ENCODE assay signal across 35 mouse cellular contexts in genomic region chr4:86529161-86529560, GRCm38 (mm10). TPM values are rescaled to one million over a fixed set of nuclear protein-coding genes. Genes with fewer than 3 reads are reported as not detected.
A peak's percentile ranks its signal among the peaks of the same experiment; 100 is the strongest.
DNase-seq lines count a peak whose midpoint lies in the region; ATAC-seq and TF ChIP-seq lines count a peak whose summit lies in the region.
"Had no signal": no experiment of that assay in that cellular context is flagged by ENCODE, and none has a peak within 500 bp of the region (broad histone marks: within the 10 kb centered on the region; RNA-seq: fewer than 3 reads in every experiment).

No protein-coding gene starts in this region.

- ATAC-seq in forebrain, embryonic 14.5 days, result no peak
- no peak for ATAC-seq in forebrain, embryonic 12.5 days (ENCODE audit: low FRiP score)
- ATAC-seq: forebrain, embryonic 15.5 days; intestine, postnatal 0 days; lung, postnatal 0 days had no signal

- no peak overlapping the region for H3K4me3 ChIP-seq in forebrain, embryonic 14.5 days (ENCODE audit: low read depth, low read length)
- no peak overlapping the region for H3K4me3 ChIP-seq in forebrain, embryonic 12.5 days (replicated peaks)
- no peak overlapping the region for H3K4me3 ChIP-seq in cerebellum, adult 2 months (replicated peaks; ENCODE audit: insufficient read depth, low read depth, low read length)
- H3K4me3 ChIP-seq in limb, embryonic 10.5 days, result no peak overlapping the region
- H3K4me3 ChIP-seq: forebrain, embryonic 15.5 days; heart, embryonic 13.5 days; limb, embryonic 15.5 days; liver, embryonic 13.5 days; megakaryocyte, embryonic 14.5 days; neural tube, embryonic 15.5 days had no signal

- no peak overlapping the region for H3K27ac ChIP-seq in forebrain, embryonic 14.5 days (ENCODE audit: low read depth, low read length)
- H3K27ac ChIP-seq in forebrain, embryonic 12.5 days, result no peak overlapping the region
- H3K27ac ChIP-seq in cerebellum, adult 2 months (ENCODE audit: insufficient read depth, low read length), result no peak overlapping the region
- peak overlapping the region; percentile 93 for H3K27ac ChIP-seq in limb, embryonic 10.5 days
- H3K27ac ChIP-seq: forebrain, embryonic 15.5 days; heart, embryonic 13.5 days; hindbrain, embryonic 14.5 days; limb, embryonic 15.5 days; liver, embryonic 13.5 days; neural tube, embryonic 15.5 days had no signal

- no peaks in the 10 kb centered on the region for H3K4me1 ChIP-seq in forebrain, embryonic 14.5 days (ENCODE audit: control insufficient read depth, insufficient read depth, low read length)
- H3K4me1 ChIP-seq in forebrain, embryonic 12.5 days, result no peaks in the 10 kb centered on the region
- peaks cover 10% of the 10 kb centered on the region for H3K4me1 ChIP-seq in cerebellum, adult 2 months (ENCODE audit: control insufficient read depth, insufficient read depth, low read length)
- H3K4me1 ChIP-seq in limb, embryonic 10.5 days, result peaks cover 48% of the 10 kb centered on the region
- H3K4me1 ChIP-seq: forebrain, embryonic 15.5 days; liver, embryonic 13.5 days; megakaryocyte, embryonic 14.5 days; neural tube, embryonic 15.5 days had no signal

- no peak for TF ChIP-seq POLR2A in cerebellum, adult 2 months (IDR thresholded peaks at IDR 0.05; ENCODE audit: borderline replicate concordance, insufficient read depth, low read length)

- no peaks in the 10 kb centered on the region for H3K36me3 ChIP-seq in forebrain, embryonic 14.5 days (ENCODE audit: control insufficient read depth, insufficient read depth, low read length)
- H3K36me3 ChIP-seq in forebrain, embryonic 12.5 days (replicated peaks), result no peaks in the 10 kb centered on the region
- H3K36me3 ChIP-seq in limb, embryonic 10.5 days, result no peaks in the 10 kb centered on the region
- H3K36me3 ChIP-seq: forebrain, embryonic 15.5 days; G1E; heart, embryonic 13.5 days; limb, embryonic 15.5 days; liver, embryonic 13.5 days; neural tube, embryonic 15.5 days had no signal

- 71% methylated on average over 6 of the region's 6 CpGs for WGBS in forebrain, embryonic 14.5 days
- WGBS in forebrain, embryonic 12.5 days, result 72% methylated on average over 6 of the region's 6 CpGs
- 15% methylated on average over 6 of the region's 6 CpGs for WGBS in cerebellum, adult 2 months
- WGBS in limb, embryonic 10.5 days, result 81% methylated on average over 6 of the region's 6 CpGs

- no peak overlapping the region; the same call in 1 of the 2 replicates for H3K9ac ChIP-seq in forebrain, embryonic 14.5 days (ENCODE audit: low read length)
- H3K9ac ChIP-seq in forebrain, embryonic 12.5 days, result no peak overlapping the region
- H3K9ac ChIP-seq: forebrain, embryonic 15.5 days; heart, embryonic 13.5 days; hindbrain, embryonic 14.5 days; limb, embryonic 15.5 days; liver, embryonic 13.5 days; neural tube, embryonic 15.5 days had no signal

- H3K4me2 ChIP-seq in forebrain, embryonic 14.5 days (ENCODE audit: low read length), result no peak overlapping the region
- no peak overlapping the region for H3K4me2 ChIP-seq in forebrain, embryonic 12.5 days
- H3K4me2 ChIP-seq: forebrain, embryonic 15.5 days; heart, embryonic 13.5 days; hindbrain, embryonic 14.5 days; limb, embryonic 15.5 days; liver, embryonic 13.5 days; neural tube, embryonic 15.5 days had no signal

- no peak for TF ChIP-seq CTCF in cerebellum, adult 2 months (IDR thresholded peaks at IDR 0.05; ENCODE audit: borderline replicate concordance, insufficient read depth, low read depth, low read length)

- intact Hi-C loops in left cerebral cortex, postnatal 10 days (cut with DNase I), result no loop called here

- DNase-seq in forebrain, embryonic 14.5 days (ENCODE audit: low spot score), result peak; percentile 7
- peak; percentile 59 to 79 for DNase-seq in cerebellum, adult 2 months
- DNase-seq in cerebellum, postnatal 14 days, result peak; percentile 14 to 48
- no peak for DNase-seq in limb, embryonic 10.5 days (ENCODE audit: low spot score)
- no peak for DNase-seq in ovary, postnatal 14 days (ENCODE audit: low spot score)
- DNase-seq in left cerebral cortex, postnatal 10 days (ENCODE audit: extremely low spot score in 1 of 2, low spot score in 2 of 2), result no peak
- DNase-seq in yolk sac, embryonic 10.5 days (ENCODE audit: low spot score), result no peak
- DNase-seq: adrenal gland, adult 8-10 months; heart, postnatal 10 days; kidney, adult 9 months; kidney, postnatal 10 days; layer of hippocampus, adult 9-11 months; liver, embryonic 13.5 days; lung, adult 18-20 months; lung, postnatal 4 days; midbrain, embryonic 14.5 days; thymus, postnatal 14 days had no signal

- H3K27me3 ChIP-seq in forebrain, embryonic 14.5 days (replicated peaks; ENCODE audit: control insufficient read depth, insufficient read depth, low read length), result no peaks in the 10 kb centered on the region
- H3K27me3 ChIP-seq in forebrain, embryonic 12.5 days, result no peaks in the 10 kb centered on the region
- H3K27me3 ChIP-seq in cerebellum, adult 2 months (ENCODE audit: control insufficient read depth, insufficient read depth, low read length), result no peaks in the 10 kb centered on the region; the same call in 1 of the 2 replicates
- H3K27me3 ChIP-seq in limb, embryonic 10.5 days (ENCODE audit: low read depth, poor library complexity, severe bottlenecking), result no peaks in the 10 kb centered on the region
- H3K27me3 ChIP-seq: forebrain, embryonic 15.5 days; heart, embryonic 13.5 days; limb, embryonic 15.5 days; liver, embryonic 13.5 days; neural tube, embryonic 15.5 days had no signal

- H3K9me3 ChIP-seq in forebrain, embryonic 14.5 days (replicated peaks; ENCODE audit: control insufficient read depth, low read length), result no peaks in the 10 kb centered on the region
- H3K9me3 ChIP-seq in forebrain, embryonic 12.5 days, result no peaks in the 10 kb centered on the region
- H3K9me3 ChIP-seq in limb, embryonic 10.5 days (replicated peaks), result no peaks in the 10 kb centered on the region
- H3K9me3 ChIP-seq: forebrain, embryonic 15.5 days; G1E; heart, embryonic 13.5 days; limb, embryonic 15.5 days; liver, embryonic 13.5 days; megakaryocyte, embryonic 14.5 days; neural tube, embryonic 15.5 days had no signal

RNA-seq across cellular contexts. Expression of gene Saxo1, which starts 29.0 kb away (rescaled TPM):
- polyA plus RNA-seq in forebrain, embryonic 14.5 days (2014; fragmentation: Nextera tagmentation; extraction: Ambion mirVana), result not detected in 2 replicates
- polyA plus RNA-seq in forebrain, embryonic 12.5 days (2016; fragmentation: Nextera tagmentation; extraction: Ambion mirVana), result not detected in 2 replicates
- not detected in 2 replicates for polyA plus RNA-seq in cerebellum, adult 2 months (2012; rRNA removed)
- polyA plus RNA-seq in limb, embryonic 10.5 days (2016; fragmentation: Nextera tagmentation; extraction: Ambion mirVana), result not detected in 2 replicates
- under 1 TPM in 1 of 2 experiments, not detected in 1; 0.45 TPM for total RNA-seq in left cerebral cortex, postnatal 10 days (2021)
- total RNA-seq: adrenal gland, adult 8-10 months; adrenal gland, postnatal 4 days; G1E; gastrocnemius, adult 8-10 months; heart, adult 8-10 months; heart, postnatal 10 days; hematopoietic stem cell, adult 5-6 weeks; left cerebral cortex, postnatal 25 days had no signal
- polyA plus RNA-seq: forebrain, embryonic 15.5 days; G1E; heart, embryonic 13.5 days; hindbrain, embryonic 14.5 days; intestine, postnatal 0 days; liver, embryonic 13.5 days; midbrain, embryonic 14.5 days; neural tube, embryonic 15.5 days; small intestine, adult 2 months; stomach, embryonic 14.5 days; urinary bladder, adult 2 months had no signal

RNA-seq across cellular contexts. Expression of gene Rraga, which starts 46.3 kb away (rescaled TPM):
- 126 and 132 TPM in 2 replicates for polyA plus RNA-seq in forebrain, embryonic 14.5 days (2014; fragmentation: Nextera tagmentation; extraction: Ambion mirVana)
- polyA plus RNA-seq in forebrain, embryonic 12.5 days (2016; fragmentation: Nextera tagmentation; extraction: Ambion mirVana), result 81.3 and 85.2 TPM in 2 replicates
- polyA plus RNA-seq in cerebellum, adult 2 months (2012; rRNA removed), result 150 and 151 TPM in 2 replicates
- 46.3 and 48.5 TPM in 2 replicates for polyA plus RNA-seq in limb, embryonic 10.5 days (2016; fragmentation: Nextera tagmentation; extraction: Ambion mirVana)
- total RNA-seq in left cerebral cortex, postnatal 10 days (2021), result 100 to 1,000 TPM; 152 to 158 TPM

Comparison
In these comparisons a context has a peak if more than half of its experiments do, and no peak if none do; other contexts are left out.
1. DNase-seq: peak in forebrain, embryonic 14.5 days (single experiment), cerebellum, adult 2 months (2 of 2) and cerebellum, postnatal 14 days (2 of 2); none in limb, embryonic 10.5 days (single experiment), ovary, postnatal 14 days (single experiment), left cerebral cortex, postnatal 10 days (0 of 2) and yolk sac, embryonic 10.5 days (single experiment).